Mouse (Mus musculus): ENCODE results near the gene Mapkbp1. TPM values are rescaled to one million over a fixed set of nuclear protein-coding genes. Genes with fewer than 3 reads are reported as not detected.

Gene Mapkbp1
- polyA plus RNA-seq, 1 experiment, result 6.4 TPM

DNA sequence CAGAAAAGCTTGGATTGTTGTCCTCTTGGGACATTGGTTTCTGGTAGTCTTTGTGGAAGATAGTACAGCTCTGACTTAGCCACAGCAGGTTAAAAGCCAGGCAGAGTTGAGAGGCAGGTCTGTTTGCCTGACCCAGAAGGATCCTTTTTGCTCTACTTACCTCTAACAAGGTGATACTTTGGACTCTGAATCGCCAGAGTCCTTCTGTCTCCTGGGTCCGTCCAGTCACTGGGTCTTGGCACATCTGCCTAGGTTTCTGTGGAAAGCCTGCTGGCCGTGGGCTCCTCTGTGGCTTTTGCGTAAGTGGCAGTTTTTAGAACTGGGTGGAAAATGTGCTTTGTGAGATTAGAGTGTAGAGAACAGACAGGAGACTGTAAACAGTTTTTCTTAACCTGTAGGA lies 16.5 kb downstream of the Mapkbp1 start:
- Histone ChIP-seq H3K4me2 (ENCODE audit: low read depth) (no peak overlapping the region), H3ac (ENCODE audit: control insufficient read depth, insufficient read length) (no peak overlapping the region), H3K27me3 (ENCODE audit: control insufficient read depth, insufficient read depth, insufficient read length) (no peaks in the 10 kb centered on the region), H3K4me3 (no peak overlapping the region), H3K36me3 (ENCODE audit: control insufficient read depth, insufficient read depth) (peaks cover 3% of the 10 kb centered on the region), H3K79me2 (ENCODE audit: control insufficient read depth, insufficient read depth) (no peaks in the 10 kb centered on the region)
- no peak for TF ChIP-seq POLR2AphosphoS2 (IDR thresholded peaks at IDR 0.05; ENCODE audit: insufficient read length, low read depth)
- no peak for TF ChIP-seq MYOD1 (IDR thresholded peaks at IDR 0.05; ENCODE audit: control insufficient read depth in 1 of 3, insufficient read length in 2 of 3, low read depth in 2 of 3)
- no peak for TF ChIP-seq REST (IDR thresholded peaks at IDR 0.05; ENCODE audit: insufficient read depth, insufficient read length)
- no peak for TF ChIP-seq SRF (IDR thresholded peaks at IDR 0.05; ENCODE audit: control insufficient read depth, insufficient read length, low read depth)
- no peak for TF ChIP-seq TCF3 (IDR thresholded peaks at IDR 0.05; ENCODE audit: insufficient read length, low read depth)
- no peak for TF ChIP-seq MYOG (IDR thresholded peaks at IDR 0.05; ENCODE audit: control insufficient read depth in 1 of 3, insufficient read depth in 1 of 3, insufficient read length in 2 of 3, low read depth in 2 of 3)
- no peak for TF ChIP-seq E2F4 (IDR thresholded peaks at IDR 0.05; ENCODE audit: insufficient read depth)
- no peak for TF ChIP-seq POLR2A (IDR thresholded peaks at IDR 0.05; ENCODE audit: insufficient read length, low read depth)
- no peak for TF ChIP-seq MAX (IDR thresholded peaks at IDR 0.05; ENCODE audit: low read depth)

DNA sequence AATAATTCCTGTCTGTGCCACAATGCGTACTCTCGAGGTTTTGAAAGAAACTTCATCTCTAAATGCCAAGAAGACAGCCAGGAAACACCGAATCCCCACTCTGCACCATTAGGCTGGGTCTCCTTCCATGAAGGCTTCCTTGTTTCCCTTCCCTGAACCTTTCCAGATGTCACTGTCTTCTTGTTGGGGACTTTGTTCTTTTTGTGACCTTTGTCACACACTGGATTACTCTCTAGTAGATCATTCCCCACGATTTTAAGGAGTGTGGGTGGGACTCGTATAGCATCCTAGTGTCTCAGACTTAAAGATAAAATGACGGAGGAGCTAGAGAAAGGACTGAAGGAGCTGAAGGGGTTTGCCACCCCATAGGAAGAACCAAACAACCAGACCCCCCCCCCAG lies 18.4 kb downstream of the Mapkbp1 start:
- no peak for TF ChIP-seq E2F4 (IDR thresholded peaks at IDR 0.05; ENCODE audit: insufficient read depth)
- no peak for TF ChIP-seq MYOD1 (IDR thresholded peaks at IDR 0.05; ENCODE audit: control insufficient read depth in 1 of 3, insufficient read length in 2 of 3, low read depth in 2 of 3)
- TF ChIP-seq TCF3 (IDR thresholded peaks at IDR 0.05; ENCODE audit: insufficient read length, low read depth), result no peak
- TF ChIP-seq SRF (IDR thresholded peaks at IDR 0.05; ENCODE audit: control insufficient read depth, insufficient read length, low read depth), result no peak
- TF ChIP-seq CEBPB (IDR thresholded peaks at IDR 0.05; ENCODE audit: insufficient read depth, poor library complexity, severe bottlenecking), result no peak
- TF ChIP-seq POLR2A (IDR thresholded peaks at IDR 0.05; ENCODE audit: insufficient read length, low read depth), result no peak
- no peak for TF ChIP-seq USF1 (IDR thresholded peaks at IDR 0.05; ENCODE audit: low read depth)
- TF ChIP-seq TCF12 (IDR thresholded peaks at IDR 0.05; ENCODE audit: insufficient read depth, poor library complexity, severe bottlenecking), result no peak
- no peak for TF ChIP-seq MYOG (IDR thresholded peaks at IDR 0.05; ENCODE audit: control insufficient read depth in 1 of 3, insufficient read depth in 1 of 3, insufficient read length in 2 of 3, low read depth in 2 of 3)
- TF ChIP-seq MAX (IDR thresholded peaks at IDR 0.05; ENCODE audit: low read depth), result no peak
- no peaks in the 10 kb centered on the region for H3K79me2 ChIP-seq (ENCODE audit: control insufficient read depth, insufficient read depth)
- H3K27me3 ChIP-seq (ENCODE audit: control insufficient read depth, insufficient read depth, insufficient read length), result no peaks in the 10 kb centered on the region
- no peak overlapping the region for H3K4me3 ChIP-seq
- no peak overlapping the region for H3K4me2 ChIP-seq (ENCODE audit: low read depth)
- no peak overlapping the region for H3ac ChIP-seq (ENCODE audit: control insufficient read depth, insufficient read length)
- peaks cover 3% of the 10 kb centered on the region for H3K36me3 ChIP-seq (ENCODE audit: control insufficient read depth, insufficient read depth)

DNA sequence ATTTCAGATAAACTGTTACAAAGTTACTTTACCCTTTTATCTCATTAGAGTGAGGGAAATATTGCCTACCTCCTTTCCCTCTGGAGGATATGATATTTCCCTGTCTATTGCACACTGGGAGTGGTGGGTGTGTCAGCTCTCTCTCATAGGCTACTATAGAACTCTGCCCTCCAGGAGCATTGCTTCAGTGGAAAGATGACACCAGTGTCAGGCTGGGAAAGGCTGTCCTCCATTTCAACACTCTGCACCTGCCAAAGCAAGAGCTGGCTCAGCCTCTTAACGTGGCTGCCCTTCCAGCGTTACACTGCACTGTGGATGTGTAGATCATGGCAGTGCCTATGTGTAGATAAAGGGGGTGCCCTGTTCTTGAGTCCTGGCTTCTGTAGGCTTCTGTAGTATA lies 19.9 kb downstream of the Mapkbp1 start:
- Histone ChIP-seq H3K79me2 (ENCODE audit: control insufficient read depth, insufficient read depth) (no peaks in the 10 kb centered on the region), H3K4me3 (no peak overlapping the region), H3K36me3 (ENCODE audit: control insufficient read depth, insufficient read depth) (peaks cover 3% of the 10 kb centered on the region), H3K27me3 (ENCODE audit: control insufficient read depth, insufficient read depth, insufficient read length) (no peaks in the 10 kb centered on the region), H3ac (ENCODE audit: control insufficient read depth, insufficient read length) (no peak overlapping the region), H3K4me2 (ENCODE audit: low read depth) (no peak overlapping the region)
- TF ChIP-seq MYOG (IDR thresholded peaks at IDR 0.05; ENCODE audit: control insufficient read depth in 1 of 3, insufficient read depth in 1 of 3, insufficient read length in 2 of 3, low read depth in 2 of 3), result peak in 1 of 3 experiments; percentile 26
- TF ChIP-seq POLR2AphosphoS2 (IDR thresholded peaks at IDR 0.05; ENCODE audit: insufficient read length, low read depth), result no peak
- TF ChIP-seq MYOD1 (IDR thresholded peaks at IDR 0.05; ENCODE audit: control insufficient read depth in 1 of 3, insufficient read length in 2 of 3, low read depth in 2 of 3), result peak; percentile 30 to 76 (median 38)

DNA sequence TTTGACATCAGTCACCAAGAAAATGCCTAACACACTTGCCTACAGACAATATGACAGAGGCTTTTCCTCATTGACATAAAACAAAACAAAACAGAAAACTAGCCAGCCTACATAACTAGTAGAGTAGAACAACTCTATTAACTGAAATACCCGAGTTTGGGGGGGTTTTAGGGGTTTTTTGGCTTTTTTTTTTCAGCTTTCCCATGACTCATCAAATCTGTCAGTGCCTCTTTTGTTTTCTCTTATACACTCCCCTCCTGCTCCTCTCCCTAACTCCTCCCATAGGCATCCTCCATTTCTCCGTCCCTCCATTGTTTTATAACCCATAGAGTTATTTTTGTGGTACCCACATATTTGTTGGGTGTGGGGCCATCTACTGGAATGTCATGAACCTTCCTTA lies 21.0 kb downstream of the Mapkbp1 start:
- no peaks in the 10 kb centered on the region for H3K27me3 ChIP-seq (ENCODE audit: control insufficient read depth, insufficient read depth, insufficient read length)
- no peak overlapping the region for H3ac ChIP-seq (ENCODE audit: control insufficient read depth, insufficient read length)
- no peak overlapping the region for H3K4me3 ChIP-seq
- no peaks in the 10 kb centered on the region for H3K79me2 ChIP-seq (ENCODE audit: control insufficient read depth, insufficient read depth)
- H3K4me2 ChIP-seq (ENCODE audit: low read depth), result no peak overlapping the region
- peaks cover 3% of the 10 kb centered on the region for H3K36me3 ChIP-seq (ENCODE audit: control insufficient read depth, insufficient read depth)
- no peak for TF ChIP-seq E2F4 (IDR thresholded peaks at IDR 0.05; ENCODE audit: insufficient read depth)
- no peak for TF ChIP-seq POLR2AphosphoS2 (IDR thresholded peaks at IDR 0.05; ENCODE audit: insufficient read length, low read depth)
- no peak for TF ChIP-seq MYOD1 (IDR thresholded peaks at IDR 0.05; ENCODE audit: control insufficient read depth in 1 of 3, insufficient read length in 2 of 3, low read depth in 2 of 3)
- no peak for TF ChIP-seq POLR2A (IDR thresholded peaks at IDR 0.05; ENCODE audit: insufficient read length, low read depth)
- no peak for TF ChIP-seq CEBPB (IDR thresholded peaks at IDR 0.05; ENCODE audit: insufficient read depth, poor library complexity, severe bottlenecking)
- no peak for TF ChIP-seq MAX (IDR thresholded peaks at IDR 0.05; ENCODE audit: low read depth)
- TF ChIP-seq USF1 (IDR thresholded peaks at IDR 0.05; ENCODE audit: low read depth), result no peak
- TF ChIP-seq TCF3 (IDR thresholded peaks at IDR 0.05; ENCODE audit: insufficient read length, low read depth), result no peak
- TF ChIP-seq MYOG (IDR thresholded peaks at IDR 0.05; ENCODE audit: control insufficient read depth in 1 of 3, insufficient read depth in 1 of 3, insufficient read length in 2 of 3, low read depth in 2 of 3), result no peak
- TF ChIP-seq SRF (IDR thresholded peaks at IDR 0.05; ENCODE audit: control insufficient read depth, insufficient read length, low read depth), result no peak
- TF ChIP-seq TCF12 (IDR thresholded peaks at IDR 0.05; ENCODE audit: insufficient read depth, poor library complexity, severe bottlenecking), result no peak
- no peak for TF ChIP-seq REST (IDR thresholded peaks at IDR 0.05; ENCODE audit: insufficient read depth, insufficient read length)

GRCm38 (mm10) chr2:119994839-119995238 lies 22.3 kb downstream of the Mapkbp1 start:
- Histone ChIP-seq H3K4me2 (ENCODE audit: low read depth) (no peak overlapping the region), H3ac (ENCODE audit: control insufficient read depth, insufficient read length) (no peak overlapping the region), H3K4me3 (no peak overlapping the region), H3K27me3 (ENCODE audit: control insufficient read depth, insufficient read depth, insufficient read length) (no peaks in the 10 kb centered on the region), H3K36me3 (ENCODE audit: control insufficient read depth, insufficient read depth) (peaks cover 3% of the 10 kb centered on the region), H3K79me2 (ENCODE audit: control insufficient read depth, insufficient read depth) (no peaks in the 10 kb centered on the region)
- TF ChIP-seq SRF (IDR thresholded peaks at IDR 0.05; ENCODE audit: control insufficient read depth, insufficient read length, low read depth) (no peak), USF1 (IDR thresholded peaks at IDR 0.05; ENCODE audit: low read depth) (no peak), TCF3 (IDR thresholded peaks at IDR 0.05; ENCODE audit: insufficient read length, low read depth) (no peak), CEBPB (IDR thresholded peaks at IDR 0.05; ENCODE audit: insufficient read depth, poor library complexity, severe bottlenecking) (no peak), MYOG (IDR thresholded peaks at IDR 0.05; ENCODE audit: control insufficient read depth in 1 of 3, insufficient read depth in 1 of 3, insufficient read length in 2 of 3, low read depth in 2 of 3) (no peak), POLR2A (IDR thresholded peaks at IDR 0.05; ENCODE audit: insufficient read length, low read depth) (no peak), POLR2AphosphoS2 (IDR thresholded peaks at IDR 0.05; ENCODE audit: insufficient read length, low read depth) (no peak), REST (IDR thresholded peaks at IDR 0.05; ENCODE audit: insufficient read depth, insufficient read length) (no peak), MAX (IDR thresholded peaks at IDR 0.05; ENCODE audit: low read depth) (no peak), TCF12 (IDR thresholded peaks at IDR 0.05; ENCODE audit: insufficient read depth, poor library complexity, severe bottlenecking) (no peak), E2F4 (IDR thresholded peaks at IDR 0.05; ENCODE audit: insufficient read depth) (no peak), MYOD1 (IDR thresholded peaks at IDR 0.05; ENCODE audit: control insufficient read depth in 1 of 3, insufficient read length in 2 of 3, low read depth in 2 of 3) (no peak)
